Mouse (Mus musculus) stomach, embryonic 15.5 days (tissue): ENCODE measurements at regions not wholly inside any gene's neighbourhood (a gene's known extent, or its start where the extent isn't known, plus 50 kb on each side); places are given as distances from the start of the nearest gene placed in this dataset.

Experiments used
- ATAC-seq: fragments of 200-750 bp; cut with Nextera tagmentation; 2 replicates; pipeline ENCODE4 v1.8.0; 2017; ENCODE audit warnings: low read depth, moderate number of reproducible peaks, moderate TSS enrichment; ENCODE audit not compliant: insufficient read depth, low FRiP score
- H3K27ac ChIP-seq: fragments of 300-500 bp; sonication (generic); 2 replicates; pipeline ENCODE4 v1.5.1; 2015; ENCODE audit warnings: mild to moderate bottlenecking, inconsistent platforms
- H3K27me3 ChIP-seq: fragments of 300-500 bp; sonication (generic); replicated peaks from 2 replicates; pipeline ENCODE4 v1.6.1; 2015; ENCODE audit warnings: inconsistent platforms
- H3K36me3 ChIP-seq: fragments of 300-500 bp; sonication (generic); 2 replicates; pipeline ENCODE4 v1.6.1; 2015; ENCODE audit warnings: inconsistent platforms
- H3K4me1 ChIP-seq: fragments of 300-500 bp; sonication (generic); 2 replicates; pipeline ENCODE4 v1.6.1; 2015; ENCODE audit warnings: inconsistent platforms
- H3K4me2 ChIP-seq: fragments of 300-500 bp; sonication (generic); 2 replicates; pipeline ENCODE4 v1.6.1; 2015; ENCODE audit warnings: mild to moderate bottlenecking, inconsistent platforms
- H3K4me3 ChIP-seq: fragments of 300-500 bp; sonication (generic); replicated peaks from 2 replicates; pipeline ENCODE4 v1.5.1; 2015; ENCODE audit warnings: inconsistent platforms
- H3K9ac ChIP-seq: fragments of 300-500 bp; sonication (generic); 2 replicates; pipeline ENCODE4 v1.6.1; 2015; ENCODE audit warnings: inconsistent platforms
- H3K9me3 ChIP-seq: fragments of 300-500 bp; sonication (generic); 2 replicates; pipeline ENCODE4 v1.6.1; 2016; ENCODE audit warnings: inconsistent platforms
- WGBS: fragments of 180-500 bp; shearing (Covaris S2); methylation state at CpG from one replicate; pipeline ENCODE4 v1.1.7; 2015; 5-methylcytosine and 5-hydroxymethylcytosine counted together

- Histone ChIP-seq H3K4me2 (no peak overlapping the region), H3K9me3 (no peaks in the 10 kb centered on the region), H3K27ac (no peak overlapping the region), H3K36me3 (no peaks in the 10 kb centered on the region), H3K4me1 (no peaks in the 10 kb centered on the region), H3K4me3 (no peak overlapping the region), H3K27me3 (no peaks in the 10 kb centered on the region), H3K9ac (no peak overlapping the region)
- 46% methylated on average over 1 of the region's 1 CpGs for WGBS
- no peak for ATAC-seq
Observed at GRCm38 (mm10) chr13:101016181-101016580, 183.0 kb upstream of the Slc30a5 start.

- Histone ChIP-seq H3K9me3 (no peaks in the 10 kb centered on the region), H3K4me3 (no peak overlapping the region), H3K36me3 (no peaks in the 10 kb centered on the region), H3K27ac (no peak overlapping the region), H3K9ac (no peak overlapping the region), H3K4me1 (no peaks in the 10 kb centered on the region), H3K4me2 (no peak overlapping the region), H3K27me3 (no peaks in the 10 kb centered on the region)
- ATAC-seq: no peak
- 65% methylated on average over 3 of the region's 3 CpGs for WGBS
Observed at GRCm38 (mm10) chr13:101015435-101015834, 182.2 kb upstream of the Slc30a5 start.

GRCm38 (mm10) chr13:101013604-101014003, 180.4 kb upstream of the Slc30a5 start:
- ATAC-seq: no peak
- H3K4me2 ChIP-seq: no peak overlapping the region
- 79% methylated on average over 2 of the region's 2 CpGs for WGBS
- H3K4me1 ChIP-seq: no peaks in the 10 kb centered on the region
- H3K9ac ChIP-seq: no peak overlapping the region
- H3K27me3 ChIP-seq: no peaks in the 10 kb centered on the region
- no peak overlapping the region for H3K4me3 ChIP-seq
- no peaks in the 10 kb centered on the region for H3K9me3 ChIP-seq
- no peak overlapping the region for H3K27ac ChIP-seq
- H3K36me3 ChIP-seq: no peaks in the 10 kb centered on the region

GRCm38 (mm10) chr13:100990646-100991045, 157.4 kb upstream of the Slc30a5 start:
- H3K4me1 ChIP-seq: no peaks in the 10 kb centered on the region
- no peak overlapping the region for H3K4me3 ChIP-seq
- no peaks in the 10 kb centered on the region for H3K27me3 ChIP-seq
- no peaks in the 10 kb centered on the region for H3K36me3 ChIP-seq
- 81% methylated on average over 2 of the region's 2 CpGs for WGBS
- no peak for ATAC-seq
- no peak overlapping the region for H3K4me2 ChIP-seq
- no peak overlapping the region for H3K27ac ChIP-seq
- H3K9me3 ChIP-seq: no peaks in the 10 kb centered on the region
- no peak overlapping the region for H3K9ac ChIP-seq

GRCm38 (mm10) chr13:100988671-100989531, 155.7 kb upstream of the Slc30a5 start:
- Histone ChIP-seq H3K36me3 (no peaks in the 10 kb centered on the region), H3K4me1 (no peaks in the 10 kb centered on the region), H3K9me3 (no peaks in the 10 kb centered on the region), H3K27ac (no peak overlapping the region), H3K4me2 (no peak overlapping the region), H3K9ac (no peak overlapping the region), H3K4me3 (no peak overlapping the region), H3K27me3 (no peaks in the 10 kb centered on the region)
- ATAC-seq: no peak
- 52% methylated on average over 13 of the region's 13 CpGs for WGBS

GRCm38 (mm10) chr13:100988116-100988515, 154.9 kb upstream of the Slc30a5 start:
- H3K27me3 ChIP-seq: no peaks in the 10 kb centered on the region
- 90% methylated on average over 5 of the region's 5 CpGs for WGBS
- H3K4me2 ChIP-seq: no peak overlapping the region
- no peak overlapping the region for H3K27ac ChIP-seq
- no peaks in the 10 kb centered on the region for H3K9me3 ChIP-seq
- no peaks in the 10 kb centered on the region for H3K36me3 ChIP-seq
- no peak for ATAC-seq
- H3K4me3 ChIP-seq: no peak overlapping the region
- no peaks in the 10 kb centered on the region for H3K4me1 ChIP-seq
- H3K9ac ChIP-seq: no peak overlapping the region

GRCm38 (mm10) chr13:100975741-100976140, 142.5 kb upstream of the Slc30a5 start:
- H3K4me2 ChIP-seq: no peak overlapping the region

GRCm38 (mm10) chr13:100971080-100972017, 138.1 kb upstream of the Slc30a5 start:
- no peaks in the 10 kb centered on the region for H3K9me3 ChIP-seq
- no peak overlapping the region for H3K4me3 ChIP-seq
- 66% methylated on average over 2 of the region's 2 CpGs for WGBS
- no peak overlapping the region for H3K9ac ChIP-seq
- H3K27ac ChIP-seq: no peak overlapping the region
- H3K36me3 ChIP-seq: no peaks in the 10 kb centered on the region
- ATAC-seq: no peak
- no peak overlapping the region for H3K4me2 ChIP-seq
- H3K4me1 ChIP-seq: no peaks in the 10 kb centered on the region
- no peaks in the 10 kb centered on the region for H3K27me3 ChIP-seq

More at GRCm38 (mm10) chr13:100975741-100976140, 142.5 kb upstream of the Slc30a5 start:
- no peaks in the 10 kb centered on the region for H3K27me3 ChIP-seq
- no peak overlapping the region for H3K9ac ChIP-seq
- WGBS: 50% methylated on average over 3 of the region's 3 CpGs
- no peak for ATAC-seq
- H3K4me1 ChIP-seq: no peaks in the 10 kb centered on the region
- no peak overlapping the region for H3K4me3 ChIP-seq
- no peaks in the 10 kb centered on the region for H3K36me3 ChIP-seq
- no peaks in the 10 kb centered on the region for H3K9me3 ChIP-seq
- no peak overlapping the region for H3K27ac ChIP-seq

- Histone ChIP-seq H3K36me3 (no peaks in the 10 kb centered on the region), H3K4me2 (no peak overlapping the region), H3K9ac (no peak overlapping the region), H3K27ac (no peak overlapping the region), H3K9me3 (no peaks in the 10 kb centered on the region), H3K4me3 (no peak overlapping the region), H3K4me1 (no peaks in the 10 kb centered on the region), H3K27me3 (no peaks in the 10 kb centered on the region)
- 74% methylated on average over 4 of the region's 4 CpGs for WGBS
- ATAC-seq: no peak
Observed at GRCm38 (mm10) chr13:100962811-100963540, 129.7 kb upstream of the Slc30a5 start.

- Histone ChIP-seq H3K4me2 (no peak overlapping the region), H3K4me1 (no peaks in the 10 kb centered on the region), H3K4me3 (no peak overlapping the region), H3K27me3 (no peaks in the 10 kb centered on the region), H3K36me3 (no peaks in the 10 kb centered on the region), H3K9ac (no peak overlapping the region), H3K9me3 (no peaks in the 10 kb centered on the region), H3K27ac (no peak overlapping the region)
- ATAC-seq: no peak
- WGBS: 64% methylated on average over 8 of the region's 8 CpGs
Observed at GRCm38 (mm10) chr13:100954598-100955251, 121.5 kb upstream of the Slc30a5 start.

GRCm38 (mm10) chr13:100954106-100954505, 120.9 kb upstream of the Slc30a5 start:
- Histone ChIP-seq H3K9me3 (no peaks in the 10 kb centered on the region), H3K4me3 (no peak overlapping the region), H3K27me3 (no peaks in the 10 kb centered on the region), H3K36me3 (no peaks in the 10 kb centered on the region), H3K4me2 (no peak overlapping the region), H3K9ac (no peak overlapping the region), H3K27ac (no peak overlapping the region), H3K4me1 (no peaks in the 10 kb centered on the region)
- ATAC-seq: no peak
- 62% methylated on average over 1 of the region's 1 CpGs for WGBS
